Mouse (Mus musculus): ENCODE data around the gene Npm1. TPM values are rescaled to one million over a fixed set of nuclear protein-coding genes. Genes with fewer than 3 reads are reported as not detected.

The Npm1 gene
- total and polyA plus RNA-seq, 2 experiments from 2014 or later: 179 to 254 TPM

DNA sequence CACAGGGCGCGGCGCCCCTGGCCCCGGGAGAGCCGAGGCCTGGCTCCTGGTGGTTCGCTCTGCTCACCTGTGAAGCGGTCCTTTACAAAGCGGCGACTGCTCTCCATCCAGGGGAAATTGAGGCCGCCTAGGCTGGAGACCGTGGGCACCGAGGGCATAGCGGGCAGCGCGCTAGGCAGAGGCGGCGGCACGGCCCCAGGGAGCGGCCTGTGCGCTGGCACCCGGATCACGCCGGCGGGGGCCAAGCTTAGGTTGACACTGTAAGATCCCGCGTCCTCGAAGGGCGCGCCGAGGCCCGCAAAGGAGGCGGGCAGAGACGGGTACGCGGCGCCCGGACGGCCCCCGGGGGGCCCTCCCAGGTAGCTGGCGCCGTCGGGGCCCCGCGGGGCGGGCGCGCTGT lies 40.0 kb upstream of the Npm1 start:
- TF ChIP-seq EP300 (IDR thresholded peaks at IDR 0.05; ENCODE audit: low read depth): no peak
- no peak for TF ChIP-seq CTCF (IDR thresholded peaks at IDR 0.05; ENCODE audit: low read depth)
- no peaks in the 10 kb centered on the region for H3K36me3 ChIP-seq (replicated peaks; ENCODE audit: control insufficient read depth, insufficient read depth, low read length)
- H3K4me1 ChIP-seq (ENCODE audit: control insufficient read depth, insufficient read depth): peaks cover 19% of the 10 kb centered on the region; the same call in 1 of the 2 replicates
- H3K9ac ChIP-seq (replicated peaks; ENCODE audit: low read depth, low read length): no peak overlapping the region
- peak overlapping the region; percentile 41 for H3K4me2 ChIP-seq (ENCODE audit: low read depth, low read length)
- peaks cover 100% of the 10 kb centered on the region for H3K27me3 ChIP-seq (ENCODE audit: control insufficient read depth, insufficient read depth, low read length)
- H3K4me3 ChIP-seq (ENCODE audit: low read depth, low read length): peak overlapping the region; percentile 25
- H3K27ac ChIP-seq (ENCODE audit: low read depth): no peak overlapping the region
- H3K9me3 ChIP-seq (replicated peaks; ENCODE audit: control insufficient read depth, low read length): 0 out of 2 replicates have a peak, but pooled peaks cover 4% of the 10 kb centered on the region
- WGBS: 2% methylated on average over 47 of the region's 47 CpGs
- no peak for ATAC-seq (ENCODE audit: insufficient read depth, low read depth)
- no peak for DNase-seq (ENCODE audit: low spot score)

DNA sequence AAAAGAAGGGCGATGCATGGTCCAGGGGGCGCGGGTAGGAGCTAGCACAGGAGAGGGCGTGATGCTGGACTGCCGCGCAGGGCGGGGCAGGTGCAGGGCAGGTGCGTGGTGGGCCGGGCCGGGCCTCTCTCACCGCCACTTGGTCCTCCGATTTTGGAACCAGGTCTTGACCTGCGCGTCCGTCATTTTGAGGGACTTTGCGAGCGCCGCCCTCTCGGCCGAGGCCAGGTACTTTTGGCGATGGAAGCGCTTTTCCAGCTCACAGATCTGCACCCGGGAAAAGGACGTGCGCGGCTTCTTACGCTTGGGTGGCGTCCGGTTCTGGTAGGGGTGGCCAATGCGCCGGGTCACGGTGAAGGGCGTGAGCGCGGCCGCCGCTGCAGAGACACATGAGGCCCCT lies 39.3 kb upstream of the Npm1 start:
- Histone ChIP-seq H3K9ac (replicated peaks; ENCODE audit: low read depth, low read length) (no peak overlapping the region), H3K9me3 (replicated peaks; ENCODE audit: control insufficient read depth, low read length) (0 out of 2 replicates have a peak, but pooled peaks cover 6% of the 10 kb centered on the region), H3K4me2 (ENCODE audit: low read depth, low read length) (no peak overlapping the region), H3K4me3 (ENCODE audit: low read depth, low read length) (peak overlapping the region; percentile 25; the same call in 1 of the 2 replicates), H3K27me3 (ENCODE audit: control insufficient read depth, insufficient read depth, low read length) (peaks cover 100% of the 10 kb centered on the region), H3K36me3 (replicated peaks; ENCODE audit: control insufficient read depth, insufficient read depth, low read length) (no peaks in the 10 kb centered on the region), H3K27ac (ENCODE audit: low read depth) (no peak overlapping the region), H3K4me1 (ENCODE audit: control insufficient read depth, insufficient read depth) (peaks cover 19% of the 10 kb centered on the region; the same call in 1 of the 2 replicates)
- ATAC-seq (ENCODE audit: insufficient read depth, low read depth) (no peak), DNase-seq (ENCODE audit: low spot score) (no peak)
- WGBS: 3% methylated on average over 37 of the region's 37 CpGs
- TF ChIP-seq EP300 (IDR thresholded peaks at IDR 0.05; ENCODE audit: low read depth): no peak
- TF ChIP-seq CTCF (IDR thresholded peaks at IDR 0.05; ENCODE audit: low read depth): no peak

DNA sequence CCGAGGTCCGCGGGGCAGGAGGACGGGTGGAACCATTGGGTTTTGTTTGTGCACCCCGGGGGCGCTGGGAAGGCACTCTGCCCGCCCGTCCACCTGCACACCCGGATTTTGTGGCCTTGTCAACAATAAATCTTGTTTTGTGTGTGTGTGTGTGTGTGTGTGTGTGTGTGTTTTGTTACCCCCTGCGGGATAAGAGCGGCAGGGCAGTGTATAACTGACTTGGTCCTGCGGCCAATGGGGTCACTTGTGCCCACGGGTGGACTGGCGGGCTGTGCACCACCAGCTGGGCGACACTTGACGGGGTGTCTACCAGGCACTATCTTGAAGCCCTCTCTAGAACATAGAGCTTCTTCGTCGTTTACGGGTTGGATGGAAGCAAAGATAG lies 38.6 kb upstream of the Npm1 start:
- no peak overlapping the region for H3K27ac ChIP-seq (ENCODE audit: low read depth)
- H3K4me2 ChIP-seq (ENCODE audit: low read depth, low read length): no peak overlapping the region
- 4% methylated on average over 19 of the region's 19 CpGs for WGBS
- no peak for TF ChIP-seq CTCF (IDR thresholded peaks at IDR 0.05; ENCODE audit: low read depth)
- TF ChIP-seq EP300 (IDR thresholded peaks at IDR 0.05; ENCODE audit: low read depth): no peak
- H3K36me3 ChIP-seq (replicated peaks; ENCODE audit: control insufficient read depth, insufficient read depth, low read length): no peaks in the 10 kb centered on the region
- 0 out of 2 replicates have a peak, but pooled peaks cover 6% of the 10 kb centered on the region for H3K9me3 ChIP-seq (replicated peaks; ENCODE audit: control insufficient read depth, low read length)
- no peak overlapping the region for H3K9ac ChIP-seq (replicated peaks; ENCODE audit: low read depth, low read length)
- peaks cover 19% of the 10 kb centered on the region; the same call in 1 of the 2 replicates for H3K4me1 ChIP-seq (ENCODE audit: control insufficient read depth, insufficient read depth)
- DNase-seq (ENCODE audit: low spot score) (no peak), ATAC-seq (ENCODE audit: insufficient read depth, low read depth) (no peak)
- H3K27me3 ChIP-seq (ENCODE audit: control insufficient read depth, insufficient read depth, low read length): peaks cover 100% of the 10 kb centered on the region
- peak overlapping the region; percentile 36 for H3K4me3 ChIP-seq (ENCODE audit: low read depth, low read length)

DNA sequence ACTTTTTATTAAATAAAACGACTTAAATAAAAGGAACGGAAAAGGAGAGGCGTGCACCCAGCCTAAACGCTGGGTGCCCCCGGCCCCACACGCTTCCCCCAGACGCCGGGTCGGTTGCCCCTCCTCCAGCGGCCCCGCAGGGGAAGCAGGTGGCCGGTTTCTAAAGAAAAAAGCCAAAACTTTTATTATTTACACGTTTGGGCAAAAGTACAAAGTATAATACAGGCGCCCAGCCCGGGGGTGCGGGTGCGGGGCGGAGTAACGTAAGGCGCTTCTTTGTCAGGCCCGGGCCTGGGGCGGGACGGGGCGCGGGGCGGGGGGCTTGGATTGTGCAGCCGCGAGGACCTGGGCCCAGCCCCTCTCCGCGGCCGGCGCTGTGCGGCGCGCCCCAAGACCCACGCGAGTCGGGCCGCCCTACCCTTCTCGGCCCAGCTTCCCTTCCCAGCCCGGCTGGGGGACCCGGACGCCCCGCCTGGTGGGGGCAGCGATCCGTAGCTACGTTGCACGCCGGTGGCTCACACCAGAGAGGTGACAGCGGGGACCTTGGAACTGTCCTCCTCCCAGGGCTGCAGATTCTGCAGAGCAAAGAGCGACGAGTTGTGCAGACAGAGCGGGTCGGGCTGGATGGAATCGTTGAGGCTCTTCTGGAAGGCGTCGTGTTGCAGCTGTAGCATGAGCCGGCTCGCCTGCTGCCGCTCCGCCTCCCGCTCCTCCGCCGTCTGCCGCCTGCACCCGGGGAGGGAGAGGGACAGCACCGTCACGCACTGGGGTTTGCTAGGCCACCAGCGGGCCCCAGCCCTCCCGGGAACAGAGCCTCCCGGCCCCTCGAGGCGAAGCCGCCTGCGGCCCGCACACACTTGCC lies 38.0 kb upstream of the Npm1 start:
- Histone ChIP-seq H3K36me3 (replicated peaks; ENCODE audit: control insufficient read depth, insufficient read depth, low read length) (no peaks in the 10 kb centered on the region), H3K9ac (replicated peaks; ENCODE audit: low read depth, low read length) (no peak overlapping the region), H3K4me3 (ENCODE audit: low read depth, low read length) (peak overlapping the region; percentile 36), H3K4me1 (ENCODE audit: control insufficient read depth, insufficient read depth) (peaks cover 19% of the 10 kb centered on the region; the same call in 1 of the 2 replicates), H3K4me2 (ENCODE audit: low read depth, low read length) (peak overlapping the region; percentile 43), H3K9me3 (replicated peaks; ENCODE audit: control insufficient read depth, low read length) (0 out of 2 replicates have a peak, but pooled peaks cover 6% of the 10 kb centered on the region), H3K27me3 (ENCODE audit: control insufficient read depth, insufficient read depth, low read length) (peaks cover 100% of the 10 kb centered on the region), H3K27ac (ENCODE audit: low read depth) (no peak overlapping the region)
- 2% methylated on average over 72 of the region's 76 CpGs for WGBS
- DNase-seq (ENCODE audit: low spot score) (no peak), ATAC-seq (ENCODE audit: insufficient read depth, low read depth) (peak; percentile 25; the same call in 1 of the 2 replicates)
- TF ChIP-seq EP300 (IDR thresholded peaks at IDR 0.05; ENCODE audit: low read depth): no peak
- no peak for TF ChIP-seq CTCF (IDR thresholded peaks at IDR 0.05; ENCODE audit: low read depth)

DNA sequence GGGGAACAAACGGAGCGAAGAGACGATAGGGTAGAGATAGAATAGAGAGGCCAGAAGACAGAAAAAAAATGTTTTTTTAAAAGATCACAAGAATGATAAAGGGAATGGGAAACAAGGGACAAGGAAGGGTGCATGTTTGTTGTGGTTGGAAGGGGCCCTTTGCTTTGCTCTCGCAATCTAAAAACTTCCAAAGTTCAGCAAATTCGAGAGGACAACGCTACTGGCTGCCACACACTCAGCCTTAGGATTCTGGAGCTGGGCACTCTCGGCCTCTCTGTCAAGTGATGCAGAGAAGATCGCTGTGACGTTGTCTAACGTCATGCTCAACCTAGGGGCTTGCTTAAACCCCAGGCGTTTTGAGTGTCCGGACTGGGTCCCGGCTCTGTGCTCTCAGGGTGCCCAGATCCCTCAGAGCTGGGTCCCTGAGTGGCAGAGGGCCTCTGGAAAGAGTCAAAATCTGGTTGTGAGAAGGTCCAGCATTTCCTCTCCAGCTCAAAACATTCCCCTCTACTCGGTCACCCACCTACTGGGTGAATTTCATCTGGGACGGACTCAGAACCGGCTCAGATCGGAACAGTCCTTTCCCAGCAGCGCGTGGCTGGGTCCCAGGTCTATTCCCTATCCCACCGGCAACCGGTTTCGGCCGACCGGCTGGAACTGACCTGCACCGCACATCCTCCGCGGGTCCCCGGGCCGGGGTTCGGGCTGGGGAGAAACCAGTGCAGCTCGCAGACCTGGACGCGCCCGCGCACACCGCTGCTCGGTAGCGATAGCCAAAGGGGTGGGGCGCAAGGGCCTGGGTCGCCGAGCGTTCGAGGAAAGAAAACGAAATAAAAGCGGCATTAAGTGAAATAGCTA lies 37.1 kb upstream of the Npm1 start:
- TF ChIP-seq EP300 (IDR thresholded peaks at IDR 0.05; ENCODE audit: low read depth) (no peak), CTCF (IDR thresholded peaks at IDR 0.05; ENCODE audit: low read depth) (no peak)
- peaks cover 100% of the 10 kb centered on the region for H3K27me3 ChIP-seq (ENCODE audit: control insufficient read depth, insufficient read depth, low read length)
- H3K36me3 ChIP-seq (replicated peaks; ENCODE audit: control insufficient read depth, insufficient read depth, low read length): no peaks in the 10 kb centered on the region
- DNase-seq (ENCODE audit: low spot score) (no peak), ATAC-seq (ENCODE audit: insufficient read depth, low read depth) (no peak)
- 0 out of 2 replicates have a peak, but pooled peaks cover 6% of the 10 kb centered on the region for H3K9me3 ChIP-seq (replicated peaks; ENCODE audit: control insufficient read depth, low read length)
- peak overlapping the region; percentile 43 for H3K4me2 ChIP-seq (ENCODE audit: low read depth, low read length)
- no peak overlapping the region for H3K27ac ChIP-seq (ENCODE audit: low read depth)
- WGBS: 2% methylated on average over 45 of the region's 45 CpGs
- peaks cover 19% of the 10 kb centered on the region; the same call in 1 of the 2 replicates for H3K4me1 ChIP-seq (ENCODE audit: control insufficient read depth, insufficient read depth)
- peak overlapping the region; percentile 36 for H3K4me3 ChIP-seq (ENCODE audit: low read depth, low read length)
- H3K9ac ChIP-seq (replicated peaks; ENCODE audit: low read depth, low read length): no peak overlapping the region

Measured in heart, postnatal 0 days (tissue).